Mouse (Mus musculus) ES-Bruce4 (cell line): ENCODE measurements around the gene Eif4ebp2. TPM values are rescaled to one million over a fixed set of nuclear protein-coding genes. Genes with fewer than 3 reads are reported as not detected.

Source experiments
- H3K27ac ChIP-seq: 2 replicates; pipeline ENCODE4 v1.5.1; 2012; ENCODE audit warnings: low read length, inconsistent platforms; ENCODE audit not compliant: insufficient read depth
- H3K27me3 ChIP-seq: 2 replicates; pipeline ENCODE4 v1.6.1; 2012; ENCODE audit warnings: mild to moderate bottlenecking, low read length, inconsistent platforms; ENCODE audit not compliant: control insufficient read depth, poor library complexity, insufficient read depth, severe bottlenecking
- H3K36me3 ChIP-seq: 2 replicates; pipeline ENCODE4 v1.6.1; 2012; ENCODE audit warnings: inconsistent platforms, mild to moderate bottlenecking, low read length, moderate library complexity; ENCODE audit not compliant: control insufficient read depth, poor library complexity, insufficient read depth, severe bottlenecking
- H3K4me1 ChIP-seq: one replicate; pipeline ENCODE4 v1.8.1; 2011; ENCODE audit warnings: low read length; ENCODE audit not compliant: control insufficient read depth, insufficient read depth
- H3K4me3 ChIP-seq: 2 replicates; pipeline ENCODE4 v1.5.1; 2011; ENCODE audit warnings: low read depth, mild to moderate bottlenecking, low read length
- H3K9ac ChIP-seq: 2 replicates; pipeline ENCODE4 v1.6.1; 2012; ENCODE audit warnings: low read depth, mild to moderate bottlenecking, inconsistent platforms; ENCODE audit not compliant: poor library complexity, severe bottlenecking
- H3K9me3 ChIP-seq: replicated peaks from 2 replicates; pipeline ENCODE4 v1.6.1; 2012; ENCODE audit warnings: mild to moderate bottlenecking, low read length, inconsistent platforms; ENCODE audit not compliant: control insufficient read depth, poor library complexity, insufficient read depth, severe bottlenecking
- CTCF ChIP-seq: IDR thresholded peaks from one replicate; pipeline ENCODE4 v1.8.1; 2011; ENCODE audit warnings: low read depth, low read length
- EP300 ChIP-seq: IDR thresholded peaks from 2 replicates; pipeline ENCODE4 v1.6.1; 2011; ENCODE audit warnings: low read depth, low read length; ENCODE audit not compliant: insufficient read depth
- POLR2A ChIP-seq: IDR thresholded peaks from one replicate; pipeline ENCODE4 v1.8.1; 2011; ENCODE audit warnings: low read length; ENCODE audit not compliant: insufficient read depth
- polyA plus RNA-seq: library from polyadenylated mRNA; stranded (reverse); fragments of >200 nt; gene quantifications from 2 replicates; pipeline ENCODE4 v1.2.4, GENCODE M21; 2011; ENCODE audit warnings: low read depth; ENCODE audit not compliant: missing spikeins, insufficient read depth, insufficient read length

The Eif4ebp2 gene
- polyA plus RNA-seq, 1 experiment, result 207 TPM

- no peak for TF ChIP-seq POLR2A
- TF ChIP-seq CTCF, result no peak
- TF ChIP-seq EP300, result no peak
- Histone ChIP-seq H3K27ac (no peak overlapping the region), H3K9ac (no peak overlapping the region), H3K36me3 (no peaks in the 10 kb centered on the region), H3K4me1 (no peaks in the 10 kb centered on the region), H3K4me3 (no peak overlapping the region), H3K9me3 (no peaks in the 10 kb centered on the region), H3K27me3 (no peaks in the 10 kb centered on the region)
These were observed 52.1 kb downstream of the Eif4ebp2 start for GRCm38 (mm10) chr10:61400407-61400806.

DNA sequence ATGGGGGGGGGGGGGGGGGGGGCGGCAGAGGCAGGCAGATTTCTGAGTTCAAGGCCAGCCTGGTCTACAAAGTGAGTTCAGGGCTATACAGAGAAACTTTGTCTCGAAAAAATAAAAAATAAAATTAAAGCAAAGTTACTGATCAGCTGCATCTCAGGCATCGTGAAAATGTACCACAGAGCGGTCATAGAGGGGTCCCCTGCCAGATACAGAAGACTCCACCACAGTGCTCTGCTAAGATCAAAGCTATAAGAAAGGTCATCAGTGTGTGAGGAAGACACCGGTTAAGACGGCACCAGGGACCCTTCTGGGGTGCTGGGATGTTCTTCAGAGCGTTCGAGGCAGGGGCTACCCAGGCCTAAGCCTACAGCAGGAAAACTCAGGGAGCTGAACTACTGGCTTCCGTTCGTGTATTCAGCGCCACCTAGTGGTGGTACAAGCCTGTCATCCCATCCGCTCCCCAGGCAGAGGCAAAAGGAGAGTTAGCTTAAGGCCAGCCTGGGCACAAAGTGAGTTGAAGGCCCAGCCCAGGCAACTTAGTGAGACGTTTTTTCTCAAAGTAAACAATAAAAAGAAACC, 53.2 kb downstream of the Eif4ebp2 start:
- TF ChIP-seq EP300, result 0 out of 2 replicates have a peak, but pooled peaks have one; percentile 26
- no peak for TF ChIP-seq POLR2A
- peak; percentile 97 for TF ChIP-seq CTCF

DNA sequence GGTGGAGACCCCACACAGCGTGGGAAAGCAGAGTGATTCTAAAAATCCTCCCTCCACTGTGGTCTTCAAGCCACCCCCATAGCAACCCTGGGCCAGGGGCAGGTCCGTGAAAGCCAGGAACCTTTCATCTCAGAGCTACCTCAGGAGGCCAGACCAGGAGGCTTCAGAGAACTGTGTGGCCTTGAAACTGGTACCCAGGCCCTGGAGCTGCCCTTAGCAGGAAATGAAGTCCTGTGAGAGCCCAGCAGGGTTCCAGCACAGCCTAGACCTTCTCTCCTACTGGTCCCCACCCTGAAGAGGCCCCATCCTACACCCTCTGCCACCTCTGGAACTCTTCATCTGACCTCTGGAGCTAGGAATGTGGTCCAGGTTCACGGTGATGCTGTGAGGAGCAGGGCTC, 54.3 kb downstream of the Eif4ebp2 start:
- Histone ChIP-seq H3K27ac (no peak overlapping the region), H3K9me3 (no peaks in the 10 kb centered on the region), H3K9ac (no peak overlapping the region), H3K4me1 (no peaks in the 10 kb centered on the region), H3K4me3 (no peak overlapping the region), H3K36me3 (no peaks in the 10 kb centered on the region), H3K27me3 (no peaks in the 10 kb centered on the region)
- no peak for TF ChIP-seq POLR2A

More for the DNA sequence above, 53.2 kb downstream of the Eif4ebp2 start:
- Histone ChIP-seq H3K27ac (no peak overlapping the region), H3K27me3 (no peaks in the 10 kb centered on the region), H3K9me3 (no peaks in the 10 kb centered on the region), H3K4me3 (no peak overlapping the region), H3K9ac (no peak overlapping the region), H3K4me1 (no peaks in the 10 kb centered on the region), H3K36me3 (no peaks in the 10 kb centered on the region)

DNA sequence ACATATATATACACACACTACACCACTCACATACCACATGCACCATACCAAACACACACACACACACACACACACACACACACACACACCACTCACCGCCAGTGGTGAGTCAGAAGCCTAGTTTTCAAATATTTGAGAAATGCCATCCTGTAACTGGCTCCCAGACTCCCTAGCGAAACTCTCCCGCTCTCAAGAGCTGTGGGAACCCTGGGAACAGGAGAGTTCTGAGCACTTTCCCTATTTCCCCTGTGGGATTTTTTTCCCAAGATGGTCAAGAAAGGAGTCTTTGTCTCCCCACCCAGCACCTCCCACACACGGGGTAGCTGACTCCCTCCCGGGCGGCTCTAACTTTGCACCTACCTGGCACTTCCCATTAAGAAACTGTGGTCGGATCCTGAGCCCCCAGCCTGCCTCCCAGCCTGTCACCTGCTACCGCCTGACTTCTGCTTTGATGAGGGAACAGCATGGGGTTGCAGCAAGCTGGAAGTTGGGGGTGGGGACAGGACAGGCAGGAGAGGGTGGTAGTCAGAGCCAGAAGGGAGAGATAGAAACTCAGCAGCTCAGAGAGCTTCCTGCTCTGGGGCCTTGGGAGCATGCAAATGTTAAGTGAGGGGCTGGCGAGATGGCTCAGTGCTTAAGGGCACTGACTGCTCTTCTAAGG, 57.9 kb downstream of the Eif4ebp2 start:
- H3K4me1 ChIP-seq, result no peaks in the 10 kb centered on the region
- H3K9ac ChIP-seq, result no peak overlapping the region
- 0 out of 2 replicates have a peak overlapping the region, but pooled peaks have one; percentile 14 for H3K4me3 ChIP-seq
- no peak overlapping the region for H3K27ac ChIP-seq
- H3K9me3 ChIP-seq, result no peaks in the 10 kb centered on the region
- no peaks in the 10 kb centered on the region for H3K27me3 ChIP-seq
- TF ChIP-seq CTCF, result no peak
- no peak for TF ChIP-seq POLR2A
- TF ChIP-seq EP300, result peak; percentile 87; the same call in 1 of the 2 replicates
- H3K36me3 ChIP-seq, result no peaks in the 10 kb centered on the region

DNA sequence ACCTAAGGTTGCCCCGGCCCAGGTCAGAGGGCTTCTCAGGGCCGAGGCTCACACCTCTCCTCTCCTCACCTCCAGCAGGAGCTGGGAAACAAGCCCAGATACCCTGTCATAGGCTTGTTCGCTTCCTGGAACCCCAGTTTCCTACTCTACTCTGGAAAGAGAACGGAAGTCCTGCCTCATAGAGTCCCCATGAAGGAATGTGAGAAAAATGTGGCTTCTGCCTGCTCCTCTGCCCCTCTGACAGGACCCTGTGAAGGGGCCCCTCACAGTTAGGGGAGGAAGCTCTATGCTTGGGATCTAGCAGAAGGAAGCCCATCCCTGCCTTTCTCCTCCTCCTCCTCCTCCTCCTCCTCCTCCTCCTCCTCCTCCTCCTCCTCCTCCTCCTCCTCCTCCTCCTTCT, 59.9 kb downstream of the Eif4ebp2 start:
- Histone ChIP-seq H3K4me3 (no peak overlapping the region), H3K9ac (no peak overlapping the region), H3K36me3 (no peaks in the 10 kb centered on the region), H3K27me3 (no peaks in the 10 kb centered on the region), H3K27ac (no peak overlapping the region), H3K4me1 (no peaks in the 10 kb centered on the region), H3K9me3 (no peaks in the 10 kb centered on the region)
- TF ChIP-seq POLR2A, result no peak
- TF ChIP-seq CTCF, result no peak
- TF ChIP-seq EP300, result no peak

DNA sequence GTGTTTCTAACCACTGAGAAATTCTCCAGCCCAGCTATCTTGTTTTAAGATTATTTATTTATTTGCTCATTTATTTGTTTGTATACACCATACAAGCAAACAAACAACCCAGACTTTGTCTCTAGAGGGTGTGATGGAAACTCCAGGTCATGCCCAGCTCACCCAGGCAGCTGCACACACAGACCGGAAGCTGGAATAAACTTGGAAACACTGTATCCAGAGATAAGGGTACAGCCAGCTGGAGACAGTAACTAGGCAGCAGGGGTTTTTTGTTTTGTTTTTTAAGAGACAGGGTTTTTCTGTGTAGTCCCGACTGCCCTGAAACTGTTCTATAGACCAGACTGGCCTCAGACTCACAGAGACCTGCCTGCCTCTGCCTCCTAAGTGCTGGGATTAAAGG, 62.3 kb downstream of the Eif4ebp2 start:
- Histone ChIP-seq H3K4me3 (no peak overlapping the region), H3K36me3 (no peaks in the 10 kb centered on the region), H3K4me1 (no peaks in the 10 kb centered on the region), H3K9ac (no peak overlapping the region), H3K9me3 (no peaks in the 10 kb centered on the region), H3K27me3 (no peaks in the 10 kb centered on the region), H3K27ac (no peak overlapping the region)
- no peak for TF ChIP-seq CTCF
- TF ChIP-seq POLR2A, result no peak
- TF ChIP-seq EP300, result no peak
